ENCODE assay signal across 15 mouse cellular contexts in the genomic region with DNA sequence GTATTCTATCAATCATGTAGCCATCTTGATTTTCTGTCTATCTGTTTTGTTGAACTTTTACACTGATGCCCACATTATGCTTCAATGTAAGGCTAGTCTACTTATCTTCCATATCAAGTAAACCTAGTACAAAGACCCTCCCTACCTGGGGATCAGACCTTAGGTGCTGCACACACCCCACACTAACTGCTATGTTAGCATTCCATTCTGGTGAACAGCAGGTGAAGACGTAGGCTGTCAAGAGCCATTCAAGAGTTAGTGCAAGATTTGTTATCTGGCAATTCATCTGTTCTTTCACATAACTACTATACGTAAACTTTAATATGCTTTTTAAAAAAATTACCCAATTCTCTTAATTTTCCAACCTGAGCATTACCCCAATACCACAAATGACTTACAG.
"Had no signal": no experiment of that assay in that cellular context is flagged by ENCODE, and none has a peak within 500 bp of the region (broad histone marks: within the 10 kb centered on the region; RNA-seq: fewer than 3 reads in every experiment).

No protein-coding gene starts in this region.

- H3K9me3 ChIP-seq: neural tube, embryonic 13.5 days; neural tube, embryonic 15.5 days; stomach, embryonic 15.5 days had no signal

- DNase-seq: right cerebral cortex, adult 18-20 months; right cerebral cortex, postnatal 14 days; right cerebral cortex, postnatal 25 days; right cerebral cortex, postnatal 4 days; spleen, adult 18-20 months; thymus, adult 18-20 months; thymus, adult 2 months; thymus, postnatal 14 days; thymus, postnatal 25 days; thymus, postnatal 36 days; thymus, postnatal 4 days had no signal

- H3K4me3 ChIP-seq: neural tube, embryonic 13.5 days; neural tube, embryonic 15.5 days; stomach, embryonic 15.5 days had no signal

- H3K9ac ChIP-seq: neural tube, embryonic 13.5 days; neural tube, embryonic 15.5 days; stomach, embryonic 15.5 days had no signal

- H3K36me3 ChIP-seq: neural tube, embryonic 13.5 days; neural tube, embryonic 15.5 days; stomach, embryonic 15.5 days had no signal

- H3K27me3 ChIP-seq: neural tube, embryonic 13.5 days; neural tube, embryonic 15.5 days; stomach, embryonic 15.5 days had no signal

- H3K4me1 ChIP-seq: neural tube, embryonic 13.5 days; neural tube, embryonic 15.5 days; stomach, embryonic 15.5 days had no signal

- H3K4me2 ChIP-seq: neural tube, embryonic 13.5 days; neural tube, embryonic 15.5 days; stomach, embryonic 15.5 days had no signal

- H3K27ac ChIP-seq: neural tube, embryonic 13.5 days; neural tube, embryonic 15.5 days; stomach, embryonic 15.5 days; stomach, postnatal 0 days had no signal
